Mouse (Mus musculus) liver, embryonic 14.5 days (tissue): ENCODE results near the gene Txnrd2. TPM values are rescaled to one million over a fixed set of nuclear protein-coding genes. Genes with fewer than 3 reads are reported as not detected.

Experiments used
- ATAC-seq: fragments of 200-750 bp; cut with Nextera tagmentation; 2 replicates; pipeline ENCODE4 v1.8.0; 2017; ENCODE audit warnings: moderate number of reproducible peaks, mild to moderate bottlenecking, moderate library complexity; ENCODE audit not compliant: insufficient read depth
- DNase-seq, 3 experiments: peaks; one replicate each; pipeline ENCODE4 v3.0.0-alpha.2; 2012 to 2013; ENCODE audit warnings: low read depth in 3 of 3, low spot score in 3 of 3
- H3K27ac ChIP-seq: fragments of 300-500 bp; sonication (generic); 2 replicates; pipeline ENCODE4 v1.5.1; 2014; ENCODE audit warnings: moderate library complexity, mild to moderate bottlenecking, control low read depth, inconsistent platforms
- H3K27me3 ChIP-seq: fragments of 300-500 bp; sonication (generic); 2 replicates; pipeline ENCODE4 v1.6.1; 2014; ENCODE audit warnings: mild to moderate bottlenecking, low read length, moderate library complexity; ENCODE audit not compliant: control insufficient read depth, insufficient read depth
- H3K36me3 ChIP-seq: fragments of 300-500 bp; sonication (generic); replicated peaks from 2 replicates; pipeline ENCODE4 v1.6.1; 2014; ENCODE audit warnings: low read depth; ENCODE audit not compliant: control insufficient read depth, insufficient read depth
- H3K4me1 ChIP-seq, 2 experiments: fragments of 200-500 bp in 1 of 2; fragments of 300-500 bp in 1 of 2; sonication (generic) in 1 of 2; replicated peaks; 2 replicates each; pipeline ENCODE4 v1.6.1; 2012 to 2014; ENCODE audit warnings: antibody characterized with exemption in 1 of 2, inconsistent platforms in 1 of 2, low read length in 1 of 2; ENCODE audit not compliant: control insufficient read depth in 2 of 2, insufficient read depth in 2 of 2
- H3K4me2 ChIP-seq: fragments of 300-500 bp; sonication (generic); 2 replicates; pipeline ENCODE4 v1.6.1; 2014; ENCODE audit warnings: low read depth, mild to moderate bottlenecking, control low read depth, moderate library complexity
- H3K4me3 ChIP-seq, 2 experiments: fragments of 200-500 bp in 1 of 2; fragments of 300-500 bp in 1 of 2; sonication (generic) in 1 of 2; 2 replicates each; pipeline ENCODE4 v1.5.1; 2012 to 2014; ENCODE audit warnings: low read depth in 2 of 2, low read length in 2 of 2, mild to moderate bottlenecking in 2 of 2, control low read depth in 1 of 2, inconsistent platforms in 1 of 2, moderate library complexity in 1 of 2; ENCODE audit not compliant: insufficient read depth in 1 of 2
- H3K9ac ChIP-seq: fragments of 300-500 bp; sonication (generic); replicated peaks from 2 replicates; pipeline ENCODE4 v1.6.1; 2014; ENCODE audit warnings: mild to moderate bottlenecking, control low read depth, moderate library complexity
- H3K9me3 ChIP-seq: fragments of 300-500 bp; sonication (generic); 2 replicates; pipeline ENCODE4 v1.6.1; 2016; ENCODE audit warnings: low read length, mixed read lengths; ENCODE audit not compliant: control insufficient read depth
- CTCF ChIP-seq: IDR thresholded peaks from 2 replicates; pipeline ENCODE4 v1.5.1; 2016; ENCODE audit warnings: antibody characterized with exemption, low read depth, control low read depth
- EP300 ChIP-seq: IDR thresholded peaks from 2 replicates; pipeline ENCODE4 v1.6.1; 2016; ENCODE audit warnings: antibody characterized with exemption, low read depth
- WGBS: fragments of 180-500 bp; shearing (Covaris S2); extraction: QIAGEN DNeasy Blood & Tissue Kit; methylation state at CpG from one replicate; pipeline ENCODE4 v1.1.7; 2014; ENCODE audit not compliant: insufficient replicate concordance; 5-methylcytosine and 5-hydroxymethylcytosine counted together
- polyA plus RNA-seq, 2 experiments: library from polyadenylated mRNA; depleted of rRNA in 1 of 2; stranded (reverse) in 1 of 2; unstranded in 1 of 2; fragments of >200 nt; fragmentation: Nextera tagmentation in 1 of 2; extraction: Ambion mirVana in 1 of 2; gene quantifications; 2 replicates each; pipeline versions ENCODE4 v1.2.1 to v1.2.3; 2012 to 2014

Txnrd2 gene
- polyA plus RNA-seq, 2 experiments: 112 to 113 TPM

- WGBS: 69% methylated on average over 13 of the region's 13 CpGs
Measured at GRCm38 (mm10) chr16:18405091-18405854, 20.9 kb upstream of the Txnrd2 start.

GRCm38 (mm10) chr16:18405876-18406275 lies 20.3 kb upstream of the Txnrd2 start:
- 58% methylated on average over 2 of the region's 2 CpGs for WGBS
- no peaks in the 10 kb centered on the region for H3K9me3 ChIP-seq
- H3K27ac ChIP-seq: no peak overlapping the region
- H3K4me3 ChIP-seq: no peak overlapping the region
- H3K36me3 ChIP-seq: peaks cover 31% of the 10 kb centered on the region
- no peak overlapping the region; the same call in 1 of the 2 replicates for H3K9ac ChIP-seq
- 0 out of 4 replicates have a peak, but pooled peaks cover 0 to 3% of the 10 kb centered on the region in 2 experiments for H3K4me1 ChIP-seq
- TF ChIP-seq CTCF: no peak
- no peak for TF ChIP-seq EP300
- DNase-seq (no peak), ATAC-seq (peak; percentile 29; the same call in 1 of the 2 replicates)
- H3K4me2 ChIP-seq: no peak overlapping the region
- H3K27me3 ChIP-seq: no peaks in the 10 kb centered on the region

More at GRCm38 (mm10) chr16:18405091-18405854, 20.9 kb upstream of the Txnrd2 start:
- no peaks in the 10 kb centered on the region for H3K9me3 ChIP-seq
- H3K4me2 ChIP-seq: no peak overlapping the region
- peaks cover 25% of the 10 kb centered on the region for H3K36me3 ChIP-seq
- 0 out of 2 replicates have a peak, but pooled peaks have one; percentile 6 for ATAC-seq
- no peak overlapping the region; the same call in 1 of the 2 replicates for H3K27ac ChIP-seq
- DNase-seq: no peak
- no peak overlapping the region; the same call in 1 of the 2 replicates for H3K9ac ChIP-seq
- H3K27me3 ChIP-seq: no peaks in the 10 kb centered on the region
- 0 out of 4 replicates have a peak, but pooled peaks cover 0 to 3% of the 10 kb centered on the region in 2 experiments for H3K4me1 ChIP-seq
- H3K4me3 ChIP-seq: no peak overlapping the region
- TF ChIP-seq CTCF: no peak
- TF ChIP-seq EP300: no peak

GRCm38 (mm10) chr16:18406293-18406692 lies 19.9 kb upstream of the Txnrd2 start:
- H3K4me1 ChIP-seq: 0 out of 4 replicates have a peak, but pooled peaks cover 0 to 3% of the 10 kb centered on the region in 2 experiments
- ATAC-seq (peak; percentile 62), DNase-seq (no peak)
- H3K9ac ChIP-seq: no peak overlapping the region
- 7% methylated on average over 2 of the region's 2 CpGs for WGBS
- H3K4me3 ChIP-seq: no peak overlapping the region
- no peaks in the 10 kb centered on the region for H3K9me3 ChIP-seq
- no peaks in the 10 kb centered on the region for H3K27me3 ChIP-seq
- H3K36me3 ChIP-seq: peaks cover 35% of the 10 kb centered on the region
- TF ChIP-seq EP300 (no peak), CTCF (peak; percentile 95)
- no peak overlapping the region for H3K27ac ChIP-seq
- no peak overlapping the region for H3K4me2 ChIP-seq

GRCm38 (mm10) chr16:18407912-18408311 lies 18.3 kb upstream of the Txnrd2 start:
- H3K27ac ChIP-seq: no peak overlapping the region
- WGBS: 83% methylated on average over 7 of the region's 7 CpGs

GRCm38 (mm10) chr16:18409776-18410175 lies 16.4 kb upstream of the Txnrd2 start:
- Histone ChIP-seq H3K27ac (no peak overlapping the region), H3K36me3 (peaks cover 51% of the 10 kb centered on the region)
- TF ChIP-seq EP300: no peak
- TF ChIP-seq CTCF: no peak

More at GRCm38 (mm10) chr16:18407912-18408311, 18.3 kb upstream of the Txnrd2 start:
- H3K9ac ChIP-seq: no peak overlapping the region
- H3K27me3 ChIP-seq: no peaks in the 10 kb centered on the region
- H3K4me3 ChIP-seq: no peak overlapping the region
- ATAC-seq: no peak
- 0 out of 4 replicates have a peak, but pooled peaks cover 0 to 3% of the 10 kb centered on the region in 2 experiments for H3K4me1 ChIP-seq
- TF ChIP-seq EP300 (no peak), CTCF (no peak)
- DNase-seq: no peak
- H3K36me3 ChIP-seq: peaks cover 44% of the 10 kb centered on the region
- no peak overlapping the region for H3K4me2 ChIP-seq
- no peaks in the 10 kb centered on the region for H3K9me3 ChIP-seq

More at GRCm38 (mm10) chr16:18409776-18410175, 16.4 kb upstream of the Txnrd2 start:
- Histone ChIP-seq H3K9ac (no peak overlapping the region), H3K4me2 (no peak overlapping the region), H3K9me3 (no peaks in the 10 kb centered on the region), H3K4me1 (0 out of 4 replicates have a peak, but pooled peaks cover 0 to 3% of the 10 kb centered on the region in 2 experiments), H3K4me3 (no peak overlapping the region), H3K27me3 (no peaks in the 10 kb centered on the region)
- ATAC-seq: no peak
- WGBS: 85% methylated on average over 4 of the region's 4 CpGs
- no peak for DNase-seq
